Mouse (Mus musculus) naive thymus-derived CD4-positive, alpha-beta T cell, adult 5 months (primary cell): ENCODE data around the gene Camk2n1. TPM values are rescaled to one million over a fixed set of nuclear protein-coding genes. Genes with fewer than 3 reads are reported as not detected.

Source experiments
- polyA plus RNA-seq: library from polyadenylated mRNA; unstranded; fragments of 100-300 nt; shearing (Covaris generic); gene quantifications from one replicate; pipeline ENCODE4 v1.2.1, GENCODE M21; 2017

The Camk2n1 gene
- 0.30 TPM for polyA plus RNA-seq

GRCm38 (mm10) chr4:138453753-138454570, at the start of gene Camk2n1:
TSS of gene Camk2n1 (plus strand) at chr4:138454314.

GRCm38 (mm10) chr4:138434347-138435316, 19.5 kb upstream of the Camk2n1 start, which contains the start of gene Mul1:
TSS of gene Mul1 (plus strand) at chr4:138434671.

Other genes starting within 250 kb of the Camk2n1 start
- 210 TPM for gene Hp1bp3, start 238.0 kb upstream of the Camk2n1 start, polyA plus RNA-seq
- gene Sh2d5, start 203.9 kb upstream of the Camk2n1 start, polyA plus RNA-seq: 0.12 TPM
- gene Kif17, start 203.9 kb upstream of the Camk2n1 start, polyA plus RNA-seq: not detected
- gene Ddost, start 149.6 kb upstream of the Camk2n1 start, polyA plus RNA-seq: 113 TPM
- 191 TPM for gene Pink1, start 128.0 kb upstream of the Camk2n1 start, polyA plus RNA-seq
- not detected for gene Cda, start 86.3 kb upstream of the Camk2n1 start, polyA plus RNA-seq
- gene Fam43b, start 57.8 kb upstream of the Camk2n1 start, polyA plus RNA-seq: not detected
- 12.2 TPM for gene Mul1, start 19.6 kb upstream of the Camk2n1 start, polyA plus RNA-seq
- gene Vwa5b1, start 181.6 kb downstream of the Camk2n1 start, polyA plus RNA-seq: not detected